Mouse (Mus musculus) layer of hippocampus, postnatal 10 days (tissue): ENCODE measurements around the gene Cd47. TPM values are rescaled to one million over a fixed set of nuclear protein-coding genes. Genes with fewer than 3 reads are reported as not detected.

Source experiments
- DNase-seq, 2 experiments: peaks; one replicate each; pipeline ENCODE4 v3.0.0; 2021; ENCODE audit warnings: low spot score in 2 of 2
- total RNA-seq, 2 experiments: library from RNA; stranded (reverse); gene quantifications; 2 replicates each; pipeline ENCODE4 v1.2.3; 2021

The Cd47 gene
- total RNA-seq, 2 experiments from 2014 or later, result 214 to 228 TPM

GRCm38 (mm10) chr16:49905041-49905440 is 104.7 kb downstream of the Cd47 start:
- no peak for DNase-seq

GRCm38 (mm10) chr16:49905601-49906001 is 105.3 kb downstream of the Cd47 start:
- no peak for DNase-seq

GRCm38 (mm10) chr16:49906066-49906465 is 105.7 kb downstream of the Cd47 start:
- DNase-seq, result no peak

GRCm38 (mm10) chr16:49906940-49907339 is 106.6 kb downstream of the Cd47 start:
- DNase-seq, result no peak

- no peak for DNase-seq
These were observed 107.0 kb downstream of the Cd47 start for GRCm38 (mm10) chr16:49907356-49907755.

GRCm38 (mm10) chr16:49909536-49909935 is 109.2 kb downstream of the Cd47 start:
- DNase-seq, result no peak

GRCm38 (mm10) chr16:49914094-49914493 is 113.8 kb downstream of the Cd47 start:
- no peak for DNase-seq

GRCm38 (mm10) chr16:49915532-49916476 is 115.5 kb downstream of the Cd47 start:
- DNase-seq, result no peak

GRCm38 (mm10) chr16:49920191-49920590 is 119.9 kb downstream of the Cd47 start:
- no peak for DNase-seq

- no peak for DNase-seq
These were observed 121.3 kb downstream of the Cd47 start for GRCm38 (mm10) chr16:49921677-49922076.

- no peak for DNase-seq
These were observed 121.8 kb downstream of the Cd47 start for GRCm38 (mm10) chr16:49922098-49922497.

GRCm38 (mm10) chr16:49923720-49924119 is 123.4 kb downstream of the Cd47 start:
- no peak for DNase-seq

GRCm38 (mm10) chr16:49924941-49925340 is 124.6 kb downstream of the Cd47 start:
- no peak for DNase-seq

- DNase-seq, result no peak
These were observed 132.9 kb downstream of the Cd47 start for GRCm38 (mm10) chr16:49933274-49933673.

GRCm38 (mm10) chr16:49936008-49936443 is 135.7 kb downstream of the Cd47 start:
- DNase-seq, result no peak

GRCm38 (mm10) chr16:49936793-49937192 is 136.5 kb downstream of the Cd47 start:
- DNase-seq, result no peak

GRCm38 (mm10) chr16:49937218-49938165 is 137.2 kb downstream of the Cd47 start:
- DNase-seq, result no peak

- DNase-seq, result no peak
These were observed 138.4 kb downstream of the Cd47 start for GRCm38 (mm10) chr16:49938483-49939301.

GRCm38 (mm10) chr16:49939376-49939775 is 139.0 kb downstream of the Cd47 start:
- DNase-seq, result no peak

GRCm38 (mm10) chr16:49940473-49940872 is 140.1 kb downstream of the Cd47 start:
- no peak for DNase-seq

GRCm38 (mm10) chr16:49941031-49941430 is 140.7 kb downstream of the Cd47 start:
- DNase-seq, result no peak
